Comparison of ENCODE assay signal across 10 mouse cellular contexts in the genomic region with DNA sequence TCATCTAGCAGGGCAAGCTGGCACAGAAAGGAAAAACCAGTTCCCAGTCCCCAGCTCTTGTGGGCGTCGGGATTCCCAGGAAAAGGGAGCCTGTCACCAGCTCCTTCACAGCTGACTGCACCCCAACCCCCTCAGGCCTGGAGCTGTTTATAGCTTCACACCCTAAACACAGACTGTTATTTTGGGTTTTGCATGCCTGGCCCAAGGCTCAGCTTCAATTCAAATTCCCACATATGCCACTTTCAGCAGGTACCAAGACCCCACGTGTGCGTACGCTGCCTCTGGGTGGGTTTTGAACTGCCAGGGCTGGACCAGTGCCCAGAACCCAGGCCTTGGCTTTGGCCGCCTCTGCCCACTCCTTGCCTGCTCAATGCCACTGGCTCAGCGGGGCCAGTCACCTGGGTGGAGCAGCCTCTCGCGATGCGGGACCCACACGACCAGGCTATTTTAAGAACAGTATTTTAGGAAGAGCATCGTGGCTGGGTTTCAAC.
DNase-seq lines count a peak whose midpoint lies in the region; ATAC-seq and TF ChIP-seq lines count a peak whose summit lies in the region.
"Had no signal": no experiment of that assay in that cellular context is flagged by ENCODE, and none has a peak within 500 bp of the region (broad histone marks: within the 10 kb centered on the region; RNA-seq: fewer than 3 reads in every experiment).

No protein-coding gene starts in this region.

- WGBS in hindbrain, embryonic 10.5 days, result 76% methylated on average over 12 of the region's 12 CpGs
- WGBS in hindbrain, embryonic 14.5 days, result 71% methylated on average over 12 of the region's 12 CpGs
- WGBS in forebrain, embryonic 14.5 days, result 52% methylated on average over 12 of the region's 12 CpGs
- WGBS in heart, embryonic 14.5 days, result 35% methylated on average over 12 of the region's 12 CpGs
- 66% methylated on average over 12 of the region's 12 CpGs for WGBS in lung, postnatal 0 days
- 80% methylated on average over 12 of the region's 12 CpGs for WGBS in midbrain, embryonic 13.5 days
- 76% methylated on average over 12 of the region's 12 CpGs for WGBS in limb, embryonic 10.5 days

- no peaks in the 10 kb centered on the region for H3K27me3 ChIP-seq in hindbrain, embryonic 10.5 days (ENCODE audit: insufficient read depth, poor library complexity, severe bottlenecking)
- H3K27me3 ChIP-seq in hindbrain, embryonic 14.5 days (ENCODE audit: control insufficient read depth, insufficient read depth, low read length), result no peaks in the 10 kb centered on the region
- H3K27me3 ChIP-seq in forebrain, embryonic 14.5 days (replicated peaks; ENCODE audit: control insufficient read depth, insufficient read depth, low read length), result no peaks in the 10 kb centered on the region
- no peaks in the 10 kb centered on the region for H3K27me3 ChIP-seq in heart, embryonic 14.5 days (ENCODE audit: control insufficient read depth, insufficient read depth, low read length)
- H3K27me3 ChIP-seq in lung, postnatal 0 days (replicated peaks; ENCODE audit: insufficient read depth, low read length), result no peaks in the 10 kb centered on the region
- no peaks in the 10 kb centered on the region for H3K27me3 ChIP-seq in midbrain, embryonic 13.5 days
- no peaks in the 10 kb centered on the region for H3K27me3 ChIP-seq in limb, embryonic 10.5 days (ENCODE audit: low read depth, poor library complexity, severe bottlenecking)
- H3K27me3 ChIP-seq: CH12.LX; limb, embryonic 15.5 days had no signal

- no peak overlapping the region for H3K9ac ChIP-seq in hindbrain, embryonic 14.5 days
- H3K9ac ChIP-seq in forebrain, embryonic 14.5 days (ENCODE audit: low read length), result no peak overlapping the region
- no peak overlapping the region for H3K9ac ChIP-seq in heart, embryonic 14.5 days (ENCODE audit: low read length)
- H3K9ac ChIP-seq in lung, postnatal 0 days (replicated peaks; ENCODE audit: low read depth), result no peak overlapping the region
- no peak overlapping the region for H3K9ac ChIP-seq in midbrain, embryonic 13.5 days (replicated peaks)
- H3K9ac ChIP-seq: limb, embryonic 15.5 days had no signal

- no peak overlapping the region for H3K4me3 ChIP-seq in hindbrain, embryonic 10.5 days
- H3K4me3 ChIP-seq in hindbrain, embryonic 14.5 days (replicated peaks; ENCODE audit: low read length), result no peak overlapping the region
- H3K4me3 ChIP-seq in forebrain, embryonic 14.5 days (ENCODE audit: low read depth, low read length), result no peak overlapping the region
- H3K4me3 ChIP-seq in heart, embryonic 14.5 days (ENCODE audit: control insufficient read depth in 1 of 2, insufficient read depth in 1 of 2, low read depth in 1 of 2, low read length in 2 of 2), result no peak overlapping the region
- no peak overlapping the region for H3K4me3 ChIP-seq in lung, postnatal 0 days (ENCODE audit: low read depth, low read length)
- H3K4me3 ChIP-seq in midbrain, embryonic 13.5 days (replicated peaks), result no peak overlapping the region
- no peak overlapping the region for H3K4me3 ChIP-seq in limb, embryonic 10.5 days
- H3K4me3 ChIP-seq: limb, embryonic 15.5 days had no signal

- DNase-seq in hindbrain, embryonic 10.5 days (ENCODE audit: low spot score), result no peak
- DNase-seq in hindbrain, embryonic 14.5 days (ENCODE audit: low spot score), result no peak
- DNase-seq in forebrain, embryonic 14.5 days (ENCODE audit: low spot score), result peak; percentile 68
- peak; percentile 54 to 60 for DNase-seq in kidney, postnatal 36 days
- no peak for DNase-seq in lung, postnatal 0 days (ENCODE audit: low spot score)
- no peak for DNase-seq in limb, embryonic 10.5 days (ENCODE audit: low spot score)

- peak overlapping the region; percentile 26; the same call in 1 of the 2 replicates for H3K27ac ChIP-seq in hindbrain, embryonic 10.5 days
- H3K27ac ChIP-seq in hindbrain, embryonic 14.5 days, result no peak overlapping the region
- no peak overlapping the region for H3K27ac ChIP-seq in forebrain, embryonic 14.5 days (ENCODE audit: low read depth, low read length)
- H3K27ac ChIP-seq in heart, embryonic 14.5 days (replicated peaks in 1 of 2; ENCODE audit: control insufficient read depth in 1 of 2, insufficient read depth in 1 of 2, low read depth in 2 of 2, low read length in 2 of 2), result peak overlapping the region; percentile 33 to 56
- no peak overlapping the region for H3K27ac ChIP-seq in lung, postnatal 0 days (ENCODE audit: low read length)
- no peak overlapping the region for H3K27ac ChIP-seq in midbrain, embryonic 13.5 days
- no peak overlapping the region for H3K27ac ChIP-seq in limb, embryonic 10.5 days
- H3K27ac ChIP-seq: limb, embryonic 15.5 days had no signal

- TF ChIP-seq EP300 in lung, postnatal 0 days (IDR thresholded peaks at IDR 0.05), result no peak

- no peaks in the 10 kb centered on the region for H3K9me3 ChIP-seq in hindbrain, embryonic 10.5 days
- H3K9me3 ChIP-seq in hindbrain, embryonic 14.5 days (ENCODE audit: control insufficient read depth, low read length), result no peaks in the 10 kb centered on the region
- no peaks in the 10 kb centered on the region for H3K9me3 ChIP-seq in forebrain, embryonic 14.5 days (replicated peaks; ENCODE audit: control insufficient read depth, low read length)
- no peaks in the 10 kb centered on the region for H3K9me3 ChIP-seq in heart, embryonic 14.5 days (ENCODE audit: control insufficient read depth, low read length)
- H3K9me3 ChIP-seq in lung, postnatal 0 days (ENCODE audit: low read length), result no peaks in the 10 kb centered on the region
- no peaks in the 10 kb centered on the region for H3K9me3 ChIP-seq in midbrain, embryonic 13.5 days
- H3K9me3 ChIP-seq in limb, embryonic 10.5 days (replicated peaks), result no peaks in the 10 kb centered on the region
- H3K9me3 ChIP-seq: limb, embryonic 15.5 days had no signal

- no peak overlapping the region for H3K4me2 ChIP-seq in hindbrain, embryonic 14.5 days (replicated peaks)
- H3K4me2 ChIP-seq in forebrain, embryonic 14.5 days (ENCODE audit: low read length), result no peak overlapping the region
- peak overlapping the region; percentile 47 for H3K4me2 ChIP-seq in heart, embryonic 14.5 days (ENCODE audit: low read length)
- H3K4me2 ChIP-seq in lung, postnatal 0 days (replicated peaks; ENCODE audit: low read depth, low read length), result no peak overlapping the region
- no peak overlapping the region for H3K4me2 ChIP-seq in midbrain, embryonic 13.5 days (replicated peaks)
- H3K4me2 ChIP-seq: limb, embryonic 15.5 days had no signal

- no peaks in the 10 kb centered on the region for H3K36me3 ChIP-seq in hindbrain, embryonic 10.5 days
- H3K36me3 ChIP-seq in hindbrain, embryonic 14.5 days (replicated peaks; ENCODE audit: control insufficient read depth, insufficient read depth), result no peaks in the 10 kb centered on the region
- no peaks in the 10 kb centered on the region for H3K36me3 ChIP-seq in forebrain, embryonic 14.5 days (ENCODE audit: control insufficient read depth, insufficient read depth, low read length)
- no peaks in the 10 kb centered on the region for H3K36me3 ChIP-seq in heart, embryonic 14.5 days (ENCODE audit: control insufficient read depth, insufficient read depth, low read length)
- no peaks in the 10 kb centered on the region for H3K36me3 ChIP-seq in lung, postnatal 0 days (ENCODE audit: insufficient read depth, low read length)
- H3K36me3 ChIP-seq in midbrain, embryonic 13.5 days, result no peaks in the 10 kb centered on the region
- no peaks in the 10 kb centered on the region for H3K36me3 ChIP-seq in limb, embryonic 10.5 days
- H3K36me3 ChIP-seq: limb, embryonic 15.5 days had no signal

- ATAC-seq in hindbrain, embryonic 14.5 days (ENCODE audit: low FRiP score), result no peak
- ATAC-seq in forebrain, embryonic 14.5 days, result peak; percentile 74
- peak; percentile 55; the same call in 1 of the 2 replicates for ATAC-seq in heart, embryonic 14.5 days (ENCODE audit: insufficient number of reproducible peaks, insufficient read depth, low FRiP score, low read depth)
- ATAC-seq in lung, postnatal 0 days, result no peak
- no peak for ATAC-seq in midbrain, embryonic 13.5 days

- peaks cover 11% of the 10 kb centered on the region for H3K4me1 ChIP-seq in hindbrain, embryonic 10.5 days (replicated peaks)
- no peaks in the 10 kb centered on the region for H3K4me1 ChIP-seq in hindbrain, embryonic 14.5 days (replicated peaks; ENCODE audit: control insufficient read depth, insufficient read depth, low read length)
- H3K4me1 ChIP-seq in forebrain, embryonic 14.5 days (ENCODE audit: control insufficient read depth, insufficient read depth, low read length), result 0 out of 2 replicates have a peak, but pooled peaks cover 3% of the 10 kb centered on the region
- H3K4me1 ChIP-seq in heart, embryonic 14.5 days (ENCODE audit: control insufficient read depth in 2 of 2, insufficient read depth in 2 of 2, low read length in 2 of 2), result peaks cover 17% of the 10 kb centered on the region in 2 experiments
- H3K4me1 ChIP-seq in lung, postnatal 0 days (ENCODE audit: insufficient read depth, low read depth, low read length), result no peaks in the 10 kb centered on the region
- 0 out of 2 replicates have a peak, but pooled peaks cover 7% of the 10 kb centered on the region for H3K4me1 ChIP-seq in midbrain, embryonic 13.5 days (replicated peaks)
- peaks cover 10% of the 10 kb centered on the region for H3K4me1 ChIP-seq in limb, embryonic 10.5 days

- no peak for TF ChIP-seq CTCF in lung, postnatal 0 days (IDR thresholded peaks at IDR 0.05)

Comparison
In these comparisons a context has a peak if more than half of its experiments do, and no peak if none do; other contexts are left out.
1. H3K27ac ChIP-seq: peak in hindbrain, embryonic 10.5 days (single experiment) and heart, embryonic 14.5 days (2 of 2); none in hindbrain, embryonic 14.5 days (single experiment), forebrain, embryonic 14.5 days (single experiment), lung, postnatal 0 days (single experiment), midbrain, embryonic 13.5 days (single experiment) and limb, embryonic 10.5 days (single experiment).
2. DNase-seq: peak in forebrain, embryonic 14.5 days (single experiment) and kidney, postnatal 36 days (2 of 2); none in hindbrain, embryonic 10.5 days (single experiment), hindbrain, embryonic 14.5 days (single experiment), lung, postnatal 0 days (single experiment) and limb, embryonic 10.5 days (single experiment).
3. ATAC-seq: peak in forebrain, embryonic 14.5 days (single experiment) and heart, embryonic 14.5 days (single experiment); none in hindbrain, embryonic 14.5 days (single experiment), lung, postnatal 0 days (single experiment) and midbrain, embryonic 13.5 days (single experiment).